Mouse (Mus musculus) lung, postnatal 4 days (tissue): ENCODE measurements around the gene Adgrg2.
A peak's percentile ranks its signal among the peaks of the same experiment; 100 is the strongest.

Source experiments
- DNase-seq, 2 experiments: peaks; one replicate each; pipeline ENCODE4 v3.0.0; 2021

Gene Adgrg2

DNA sequence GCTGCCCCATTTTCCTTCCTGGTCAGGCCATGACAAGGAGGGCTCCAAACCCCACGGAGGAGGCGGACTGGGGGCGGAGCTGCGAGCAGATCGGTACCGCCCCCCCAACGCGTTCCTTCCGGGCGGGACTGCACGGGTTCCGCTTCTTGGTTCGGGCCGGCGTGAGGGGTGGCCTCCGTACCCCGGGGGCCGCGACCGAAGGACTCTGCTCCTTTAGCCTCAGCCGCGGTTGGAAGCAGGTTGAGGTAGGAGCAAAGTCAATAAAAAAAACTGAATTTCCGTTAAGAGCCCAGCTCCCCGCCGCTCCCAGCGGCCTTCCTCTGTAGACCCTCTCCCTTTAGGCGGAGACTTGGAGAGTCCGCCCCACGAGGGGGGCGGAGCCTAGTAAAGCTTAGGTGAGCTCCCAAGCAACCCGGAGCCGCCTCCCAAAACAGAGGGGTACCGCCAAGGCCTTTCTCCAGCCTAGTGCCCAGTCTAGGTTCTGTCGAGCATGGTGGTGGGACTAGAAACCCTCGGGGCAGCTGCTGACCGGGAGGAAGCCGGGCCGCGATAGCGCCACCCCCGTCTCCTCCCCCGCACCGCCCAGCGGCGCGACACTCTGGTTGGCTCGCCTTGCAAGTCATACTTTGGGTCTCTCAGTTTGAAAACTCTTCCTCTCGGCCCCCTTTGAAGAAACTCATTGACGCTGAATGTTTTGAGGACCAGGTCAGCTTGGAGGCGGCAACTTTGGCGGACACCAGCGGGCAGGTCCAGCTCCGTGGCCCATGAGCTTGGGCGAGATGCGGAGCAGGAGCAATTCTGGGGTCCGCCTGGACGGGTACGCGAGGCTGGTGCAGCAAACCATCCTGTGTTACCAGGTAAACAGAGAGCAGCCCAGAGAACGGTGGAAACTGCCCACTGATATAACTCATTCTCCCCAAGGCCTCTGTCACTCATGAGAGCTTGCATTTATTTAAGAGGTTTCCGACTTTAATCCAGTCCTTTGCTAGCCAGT, 111.9 kb downstream of the Adgrg2 start, which contains the start of gene Phka2:
TSS of gene Phka2 (plus strand) at position 119 of the 994 bp plus-strand sequence.
- DNase-seq: peak; percentile 88 to 91

DNA sequence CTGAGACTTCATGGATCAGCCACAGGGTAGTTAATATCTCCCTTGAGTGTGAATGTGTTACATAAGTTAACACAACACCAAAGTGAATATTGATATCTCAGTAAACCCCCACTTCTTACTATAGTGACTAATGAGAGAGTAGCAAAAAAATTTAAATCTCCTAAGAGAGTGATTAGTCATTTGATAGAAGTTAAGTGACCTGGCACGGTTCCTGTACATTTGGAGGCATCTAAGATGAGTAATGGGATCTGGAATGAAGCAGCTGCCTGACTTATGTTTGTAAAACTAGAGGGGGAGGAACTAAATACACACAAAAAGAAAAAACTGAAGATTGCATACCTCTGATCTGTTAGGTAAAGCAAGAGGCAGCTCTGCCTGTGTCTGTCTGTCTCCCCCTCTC, 118.6 kb downstream of the Adgrg2 start:
- DNase-seq: no peak

DNA sequence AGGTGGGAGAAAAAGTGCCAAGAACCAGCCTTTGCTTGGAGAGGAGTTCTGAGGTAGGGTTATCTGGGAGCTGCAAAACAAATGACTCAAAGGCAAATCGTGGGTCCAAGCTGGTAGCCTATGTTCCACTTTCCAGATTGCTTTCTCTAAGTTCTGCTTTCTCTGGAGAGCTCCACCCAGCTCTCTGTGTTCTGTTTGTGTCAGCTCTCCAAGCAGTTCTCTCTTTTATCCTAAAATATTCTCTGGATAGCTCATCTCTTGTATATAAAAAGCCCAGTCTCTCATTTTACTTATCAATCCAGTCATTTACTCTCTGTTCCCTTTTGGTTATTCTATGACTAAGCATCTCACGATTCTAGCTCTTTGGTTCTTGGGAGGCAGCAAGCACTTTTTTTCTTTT, 119.7 kb downstream of the Adgrg2 start:
- no peak for DNase-seq

DNA sequence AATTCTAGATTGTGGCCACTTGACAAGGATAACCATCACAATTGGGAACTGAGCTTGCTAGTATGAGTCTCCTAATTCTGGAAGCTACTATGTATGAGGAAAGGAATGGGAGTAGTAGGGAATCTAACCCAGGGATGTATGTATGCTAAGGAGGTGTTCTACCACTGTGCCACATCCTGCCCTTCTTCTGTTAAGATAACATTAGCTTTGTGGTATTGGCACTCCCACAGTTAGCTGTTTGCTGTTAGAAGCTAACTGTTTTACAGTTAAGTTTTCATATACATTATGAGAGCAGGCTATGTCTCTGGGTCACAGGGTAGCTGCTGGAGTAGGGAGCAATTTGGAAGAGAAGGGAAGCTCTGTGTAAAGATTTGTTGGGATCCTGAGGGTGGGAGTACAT, 125.5 kb downstream of the Adgrg2 start:
- DNase-seq: no peak

DNA sequence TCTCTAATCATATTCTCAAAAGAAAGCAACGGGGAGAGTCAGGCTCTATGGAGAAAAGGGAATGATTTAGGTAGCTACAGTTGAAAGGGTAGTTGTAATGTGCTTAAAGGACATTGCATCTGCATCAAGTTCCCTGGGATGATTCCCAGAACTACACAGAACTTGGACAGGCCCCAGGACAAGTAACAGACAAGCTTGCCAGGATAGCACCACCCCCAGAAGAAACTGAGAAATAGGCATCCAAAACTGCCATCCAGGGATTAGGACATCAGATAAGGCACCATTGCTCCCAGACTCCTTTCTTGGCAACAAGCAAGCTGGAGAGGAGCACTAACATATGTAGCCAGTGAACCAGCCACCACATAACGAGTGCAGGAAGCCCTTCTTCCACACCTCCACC, 152.3 kb downstream of the Adgrg2 start:
- DNase-seq: no peak
